ENCODE assay signal across 17 mouse cellular contexts in genomic region chr2:78173784-78174183, GRCm38 (mm10).
"Had no signal": no experiment of that assay in that cellular context is flagged by ENCODE, and none has a peak within 500 bp of the region (broad histone marks: within the 10 kb centered on the region; RNA-seq: fewer than 3 reads in every experiment).

No protein-coding gene starts in this region.

- H3K4me2 ChIP-seq: lung, embryonic 15.5 days; midbrain, embryonic 11.5 days; midbrain, embryonic 13.5 days; midbrain, embryonic 15.5 days; neural tube, embryonic 12.5 days; stomach, embryonic 15.5 days had no signal

- H3K9me3 ChIP-seq: lung, embryonic 15.5 days; midbrain, embryonic 13.5 days; midbrain, embryonic 15.5 days; neural tube, embryonic 12.5 days; stomach, embryonic 15.5 days had no signal

- H3K27ac ChIP-seq: lung, embryonic 15.5 days; macrophage; midbrain, embryonic 13.5 days; midbrain, embryonic 15.5 days; neural tube, embryonic 12.5 days; stomach, embryonic 15.5 days; stomach, postnatal 0 days had no signal

- H3K36me3 ChIP-seq: lung, embryonic 15.5 days; midbrain, embryonic 13.5 days; midbrain, embryonic 15.5 days; neural tube, embryonic 12.5 days; stomach, embryonic 15.5 days had no signal

- H3K4me3 ChIP-seq: lung, embryonic 15.5 days; megakaryocyte, embryonic 14.5 days; midbrain, embryonic 13.5 days; midbrain, embryonic 15.5 days; neural tube, embryonic 12.5 days; stomach, embryonic 15.5 days had no signal

- ATAC-seq: lung, postnatal 0 days; midbrain, embryonic 13.5 days; midbrain, embryonic 15.5 days had no signal

- H3K27me3 ChIP-seq: lung, embryonic 15.5 days; megakaryocyte, embryonic 14.5 days; midbrain, embryonic 13.5 days; midbrain, embryonic 15.5 days; neural tube, embryonic 12.5 days; stomach, embryonic 15.5 days had no signal

- H3K9ac ChIP-seq: lung, embryonic 15.5 days; midbrain, embryonic 13.5 days; midbrain, embryonic 15.5 days; neural tube, embryonic 12.5 days; stomach, embryonic 15.5 days had no signal

- H3K4me1 ChIP-seq: lung, embryonic 15.5 days; megakaryocyte, embryonic 14.5 days; midbrain, embryonic 15.5 days; neural tube, embryonic 12.5 days; stomach, embryonic 15.5 days had no signal

- DNase-seq: lung, adult 2 months; lung, postnatal 14 days; lung, postnatal 36 days; right cerebral cortex, postnatal 14 days; thymus, adult 2 months; thymus, postnatal 25 days; thymus, postnatal 4 days had no signal
